Mouse (Mus musculus): ENCODE measurements around the gene En1.

The En1 gene

DNA sequence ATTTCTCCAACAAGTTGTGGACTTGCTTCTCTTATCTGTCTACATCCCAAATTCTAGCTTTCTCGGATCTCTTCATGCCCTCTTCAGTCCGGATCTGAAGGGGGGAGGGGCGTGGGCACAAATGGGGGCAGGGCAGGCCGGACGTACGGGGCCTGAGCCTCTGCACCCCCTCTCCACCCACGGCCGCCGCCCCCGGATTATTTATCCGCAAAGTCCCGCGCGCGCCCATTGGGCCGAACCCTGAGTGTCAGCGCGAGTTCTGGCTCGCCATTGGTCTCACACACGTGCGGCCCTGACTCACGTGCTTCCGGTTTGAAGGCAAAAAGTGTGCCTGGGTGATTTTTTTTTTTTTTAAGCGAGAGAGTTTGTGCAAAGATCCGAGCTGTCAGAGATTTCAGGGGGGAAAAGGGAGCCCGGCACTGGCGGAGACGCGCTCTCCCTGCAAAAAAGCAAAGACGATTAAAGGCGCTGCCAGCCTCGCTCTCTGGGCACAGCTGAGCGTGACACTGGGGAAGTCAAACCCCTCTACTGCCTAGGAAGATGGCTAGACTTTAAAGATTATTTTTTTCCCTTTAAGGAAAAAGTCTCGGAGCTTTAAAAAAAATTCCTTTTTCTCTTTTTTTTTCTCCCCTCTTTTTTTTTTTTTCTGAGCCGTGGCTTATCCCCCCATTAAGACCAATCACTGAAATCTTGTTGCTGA, at the start of gene En1:
Gene En1 (plus strand): TSS at position 388 of the 700 bp plus-strand sequence.
- no peak for DNase-seq (ENCODE audit: low spot score)

DNA sequence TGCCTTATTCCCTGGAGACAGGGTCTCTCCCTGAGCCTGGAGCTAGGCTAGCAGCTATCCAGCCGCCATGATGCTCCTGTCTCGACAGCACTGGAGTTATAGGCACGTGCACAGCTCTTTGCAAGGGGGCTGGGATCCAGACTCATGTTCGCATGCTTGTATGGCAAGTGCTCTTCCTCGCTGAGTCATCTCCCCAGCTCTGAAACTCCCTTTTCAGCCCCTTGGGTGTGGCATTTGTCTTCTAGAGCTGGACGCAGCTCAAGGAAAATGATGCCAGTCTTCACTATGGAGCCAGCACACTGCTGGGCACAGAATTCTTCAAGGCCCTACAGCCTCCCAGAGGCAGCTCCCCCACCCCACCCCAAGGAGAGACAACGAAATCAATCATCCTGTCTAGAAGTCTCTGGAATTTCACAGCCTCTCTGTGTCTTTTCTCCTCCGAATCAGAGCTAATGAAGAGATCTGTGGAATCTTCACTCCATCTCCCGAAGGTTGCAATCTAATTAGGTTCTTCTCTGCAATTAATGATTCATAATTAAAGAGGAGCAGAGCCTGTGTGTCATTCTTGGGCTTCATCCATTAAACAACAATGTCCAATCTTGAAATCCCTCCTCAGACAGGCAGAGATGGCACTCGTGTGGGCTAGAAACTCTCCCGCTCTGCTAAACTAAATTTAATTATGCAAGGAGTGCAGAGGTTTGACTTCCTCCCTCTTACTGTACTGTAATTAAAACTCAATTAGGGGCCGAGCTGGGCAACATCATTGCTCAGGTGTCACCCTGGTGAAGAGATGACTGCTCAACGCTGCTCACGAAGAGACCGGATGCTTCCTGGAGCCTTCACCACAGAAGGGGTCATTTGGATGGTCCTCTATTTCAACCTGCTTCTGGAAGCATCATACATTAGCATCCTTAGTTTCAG, 45.0 kb upstream of the En1 start:
- DNase-seq (ENCODE audit: low spot score) = no peak

DNA sequence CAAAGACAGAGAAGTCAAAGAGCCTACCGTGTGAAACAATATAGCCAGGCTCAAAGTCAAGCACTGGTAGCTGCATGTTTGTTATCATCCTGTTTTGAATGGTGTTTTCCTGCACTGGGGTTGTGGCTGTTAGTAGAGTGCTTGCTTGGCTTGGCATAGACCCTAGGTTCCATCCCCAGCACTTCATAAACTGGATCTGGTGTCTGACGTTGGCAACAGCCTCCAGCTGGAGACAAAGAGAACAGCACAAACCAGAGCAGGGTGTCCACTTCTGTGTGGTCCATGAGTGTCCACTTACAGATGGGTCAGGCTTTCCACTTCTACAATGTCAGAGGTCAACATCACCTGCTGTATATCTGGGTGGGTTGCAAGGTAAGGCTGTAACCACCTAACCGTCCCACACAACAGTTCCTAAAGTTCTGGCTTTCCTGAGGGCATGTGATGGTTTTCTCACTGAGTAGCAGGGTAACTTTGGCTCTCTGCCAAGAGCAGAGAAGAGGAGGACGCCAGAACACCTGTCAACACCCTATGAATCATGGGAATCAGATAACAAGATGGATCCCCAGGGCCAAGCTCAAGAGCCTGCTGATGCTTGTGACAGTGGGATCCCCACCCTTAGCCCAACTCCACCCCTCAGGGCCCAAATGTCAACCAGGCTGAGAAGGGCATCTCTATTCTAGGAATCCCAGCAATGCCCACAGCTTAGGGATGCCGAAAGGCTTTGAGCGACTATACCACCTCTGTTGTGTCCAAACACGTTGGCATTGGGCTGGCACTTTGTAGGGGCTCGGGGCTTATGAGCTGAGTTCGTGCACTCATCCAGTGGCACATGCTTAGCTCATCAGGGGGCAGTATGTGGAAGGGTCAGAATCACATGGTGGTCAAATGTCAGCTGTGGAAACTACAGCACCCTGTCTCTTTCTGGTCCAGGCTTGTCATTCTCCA, 43.6 kb upstream of the En1 start:
- no peak for DNase-seq (ENCODE audit: low spot score)

DNA sequence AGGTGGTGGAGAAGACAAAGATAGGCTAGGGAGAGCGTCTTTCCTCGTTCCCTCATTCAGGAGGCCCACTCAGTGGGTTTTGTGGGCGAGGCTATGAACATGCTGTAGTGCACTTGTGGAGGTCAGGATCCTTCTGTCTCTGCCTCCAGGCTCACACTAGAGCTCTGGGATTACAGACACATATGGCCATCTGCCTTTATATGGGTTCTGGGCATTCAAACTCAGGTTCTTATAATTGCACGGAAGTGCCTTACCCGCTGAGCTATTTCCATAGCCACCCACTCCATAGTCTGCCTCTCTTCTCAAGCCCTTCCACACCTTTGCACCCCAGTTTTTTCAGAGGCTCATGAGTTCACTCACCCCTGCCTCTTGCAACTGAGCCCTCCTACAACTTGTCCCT, 42.3 kb upstream of the En1 start:
- no peak for DNase-seq (ENCODE audit: low spot score)

DNA sequence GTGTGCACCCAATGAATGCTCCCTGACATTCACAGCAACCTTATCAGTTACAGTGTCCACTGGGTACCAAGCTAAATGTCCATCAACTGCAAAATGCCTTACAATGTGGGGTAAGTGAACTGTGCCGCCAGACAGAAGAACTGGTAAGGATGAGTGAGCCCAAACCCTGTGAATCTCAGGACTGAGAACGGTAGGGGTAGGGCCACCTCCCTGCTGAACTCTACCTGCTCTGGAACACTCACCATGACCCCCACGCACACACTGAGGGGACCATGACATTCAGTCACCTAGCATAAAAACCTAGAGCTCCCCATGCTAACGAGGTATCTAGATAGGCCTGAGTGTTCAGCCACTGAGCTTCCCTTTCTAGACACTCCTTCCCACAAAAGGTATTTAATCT, 20.9 kb upstream of the En1 start:
- DNase-seq (ENCODE audit: low spot score) = no peak

DNA sequence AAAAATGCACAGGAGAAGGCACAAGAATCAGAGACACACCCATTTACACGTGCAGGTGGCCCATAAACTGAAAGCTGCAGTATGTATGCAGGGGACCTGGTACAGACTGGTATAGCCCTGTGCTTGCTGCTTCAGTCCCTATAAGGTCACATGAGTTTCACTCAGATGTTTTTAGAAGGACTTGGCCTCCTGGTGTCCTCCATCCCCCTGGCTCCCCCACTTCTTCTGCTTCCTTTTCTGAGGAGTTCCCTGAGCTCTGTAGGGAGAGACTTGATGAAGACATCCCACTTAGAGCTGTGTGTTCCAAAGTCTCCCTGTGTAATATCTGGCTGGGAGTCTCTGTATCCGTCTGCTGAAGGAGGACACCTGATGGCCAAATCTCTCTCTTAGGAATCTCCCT, 16.7 kb upstream of the En1 start:
- DNase-seq (ENCODE audit: low spot score) = no peak

DNA sequence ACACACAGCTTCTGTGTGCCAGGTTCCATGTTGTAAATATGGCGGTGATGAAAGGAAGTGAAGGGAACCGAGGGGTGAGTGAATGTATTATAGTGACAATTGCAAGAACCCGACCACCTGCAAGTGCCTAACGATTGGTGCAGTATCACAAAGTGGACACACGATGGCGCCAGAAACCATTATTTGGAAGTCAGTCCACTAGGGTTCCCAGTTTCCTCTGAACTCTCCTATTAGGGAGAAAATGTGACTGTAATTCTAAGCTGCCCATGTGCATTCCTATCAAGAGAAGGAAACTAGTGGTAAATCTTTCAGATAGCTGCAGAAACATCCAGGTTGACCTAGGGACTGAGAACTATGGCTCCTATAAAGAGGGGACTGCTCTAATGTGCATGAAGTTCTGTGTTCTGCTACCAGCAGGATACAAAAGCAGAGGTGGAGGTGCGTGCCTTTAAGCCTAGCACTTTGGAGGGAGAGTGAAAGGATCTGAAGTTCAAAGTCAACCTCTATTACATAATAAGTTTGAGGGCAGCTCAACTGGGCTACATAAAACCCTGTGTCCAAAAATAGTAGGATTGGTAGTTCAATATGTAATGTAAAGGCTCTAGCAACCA, 15.6 kb upstream of the En1 start:
- DNase-seq (ENCODE audit: low spot score) = no peak

DNA sequence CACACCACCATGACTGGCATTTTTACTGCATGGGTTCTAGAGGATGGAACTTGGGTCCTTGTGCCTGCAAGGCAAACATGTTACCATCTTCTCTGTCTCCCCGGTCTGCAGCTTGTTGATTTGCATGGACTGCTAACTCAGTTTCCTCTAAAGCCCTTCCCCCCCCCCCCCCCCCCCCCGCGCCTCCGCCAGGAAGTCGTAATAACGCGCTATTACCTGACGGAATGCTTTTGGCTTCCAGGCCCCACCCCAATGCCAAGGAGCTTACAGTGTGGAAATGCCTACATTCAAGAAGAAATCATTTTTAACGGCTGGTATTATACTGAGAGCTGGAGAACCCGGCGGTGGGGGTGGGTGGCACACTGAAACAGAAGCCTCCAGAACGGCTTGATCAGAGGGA, 14.8 kb upstream of the En1 start:
- DNase-seq (ENCODE audit: low spot score) = no peak

DNA sequence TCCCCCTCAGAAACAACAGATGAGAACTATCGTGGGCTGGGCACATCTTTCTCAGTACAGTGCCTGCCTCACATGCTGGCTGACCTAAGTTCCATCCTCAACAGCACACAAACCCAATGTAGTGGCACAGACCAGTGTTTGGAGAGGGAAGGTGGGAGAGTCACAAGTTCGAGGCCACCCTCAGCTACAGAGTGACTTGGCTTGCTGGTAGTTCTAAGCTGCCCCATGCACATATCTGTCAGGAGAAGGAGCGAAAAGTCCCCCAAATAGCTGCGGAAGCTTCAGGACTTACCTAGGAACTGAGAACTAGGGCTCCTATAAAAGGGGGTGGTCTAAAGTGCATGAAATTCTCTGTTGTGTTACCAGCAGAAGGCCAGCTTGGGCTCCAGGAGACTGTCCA, 14.3 kb upstream of the En1 start:
- no peak for DNase-seq (ENCODE audit: low spot score)

DNA sequence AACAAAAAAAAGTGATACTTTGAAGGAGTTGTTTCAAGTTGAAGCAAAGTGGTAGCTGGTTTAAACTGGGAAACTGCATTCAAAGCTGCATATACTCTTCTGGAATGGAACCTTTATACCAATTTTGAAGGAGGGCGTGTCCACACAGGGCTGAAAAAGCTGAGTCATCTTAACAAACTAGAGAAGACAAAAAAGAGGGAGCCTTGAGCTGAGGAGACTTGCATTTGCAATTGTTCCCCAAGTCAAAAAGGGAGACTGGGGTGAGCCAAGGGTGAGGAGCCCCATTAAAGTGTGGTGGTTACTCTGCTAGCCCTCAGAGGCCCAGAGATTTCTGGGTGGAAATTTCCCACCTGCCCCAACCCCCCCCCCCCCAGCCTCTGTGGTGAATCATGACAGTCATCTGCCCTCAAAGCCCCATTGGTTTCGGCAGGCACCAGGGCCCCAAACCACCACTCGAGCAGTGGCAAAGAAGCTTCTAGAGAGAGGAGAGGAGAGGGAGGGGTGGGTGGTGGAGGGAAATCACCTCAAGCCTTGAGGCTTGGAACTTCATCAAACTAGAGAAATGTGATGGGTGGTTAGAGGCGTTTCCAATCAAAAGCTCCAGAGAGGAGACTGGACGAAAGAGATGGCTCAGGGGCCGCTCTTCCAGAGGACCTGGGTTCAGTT, 13.7 kb upstream of the En1 start:
- no peak for DNase-seq (ENCODE audit: low spot score)

DNA sequence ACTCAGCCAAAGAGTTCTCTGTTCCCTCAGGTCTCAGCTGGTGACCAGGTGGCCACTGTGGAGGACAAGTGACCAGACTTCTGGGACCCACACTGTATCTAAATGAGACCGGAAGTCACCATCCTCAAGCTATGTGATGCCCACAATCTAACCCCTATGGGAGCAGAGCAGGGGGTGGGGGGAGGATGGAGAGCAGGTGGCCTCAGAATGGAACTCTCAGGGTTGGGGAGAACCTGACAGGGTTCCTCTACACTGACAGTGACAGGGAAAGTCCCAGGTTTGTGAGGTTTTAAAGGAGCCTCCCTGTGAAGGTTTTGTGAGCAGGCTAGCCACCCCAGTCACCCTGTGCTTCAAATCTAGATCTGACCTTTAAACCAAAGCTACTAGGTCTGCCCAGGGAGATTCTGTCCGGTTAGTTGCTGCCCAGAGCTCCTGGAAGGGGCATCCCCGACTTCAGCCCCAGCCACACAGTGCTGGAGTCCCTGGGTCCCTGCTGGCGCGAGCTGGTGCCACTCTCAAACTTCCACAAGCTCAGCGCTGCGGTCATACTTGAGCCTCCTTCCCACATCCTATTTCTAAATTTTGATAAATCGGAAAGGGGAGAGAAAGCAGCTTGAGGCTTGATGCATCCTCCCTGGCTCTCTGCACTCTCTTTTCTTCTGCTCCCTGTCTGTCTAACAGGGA, 8.8 kb upstream of the En1 start:
- DNase-seq (ENCODE audit: low spot score) = no peak

DNA sequence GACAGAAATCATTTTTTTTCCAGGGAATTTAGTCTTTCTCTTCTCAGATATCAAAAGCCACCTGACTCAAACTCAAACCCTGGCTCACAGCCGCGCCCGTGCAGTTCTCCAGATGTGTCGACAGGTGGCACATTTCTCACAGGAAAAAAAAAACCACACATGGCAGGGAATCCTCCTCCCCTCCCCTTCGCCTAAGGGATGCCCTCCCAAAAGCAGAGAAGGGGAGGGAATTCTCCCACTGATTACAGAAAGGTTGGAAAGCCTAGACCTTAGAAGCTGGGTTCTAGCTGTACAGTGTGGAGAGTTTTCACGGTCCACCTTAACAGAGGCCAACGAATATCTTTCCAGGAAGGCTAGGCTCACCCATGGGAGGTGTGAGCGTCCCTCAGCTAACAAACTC, 7.6 kb upstream of the En1 start:
- DNase-seq (ENCODE audit: low spot score) = no peak

DNA sequence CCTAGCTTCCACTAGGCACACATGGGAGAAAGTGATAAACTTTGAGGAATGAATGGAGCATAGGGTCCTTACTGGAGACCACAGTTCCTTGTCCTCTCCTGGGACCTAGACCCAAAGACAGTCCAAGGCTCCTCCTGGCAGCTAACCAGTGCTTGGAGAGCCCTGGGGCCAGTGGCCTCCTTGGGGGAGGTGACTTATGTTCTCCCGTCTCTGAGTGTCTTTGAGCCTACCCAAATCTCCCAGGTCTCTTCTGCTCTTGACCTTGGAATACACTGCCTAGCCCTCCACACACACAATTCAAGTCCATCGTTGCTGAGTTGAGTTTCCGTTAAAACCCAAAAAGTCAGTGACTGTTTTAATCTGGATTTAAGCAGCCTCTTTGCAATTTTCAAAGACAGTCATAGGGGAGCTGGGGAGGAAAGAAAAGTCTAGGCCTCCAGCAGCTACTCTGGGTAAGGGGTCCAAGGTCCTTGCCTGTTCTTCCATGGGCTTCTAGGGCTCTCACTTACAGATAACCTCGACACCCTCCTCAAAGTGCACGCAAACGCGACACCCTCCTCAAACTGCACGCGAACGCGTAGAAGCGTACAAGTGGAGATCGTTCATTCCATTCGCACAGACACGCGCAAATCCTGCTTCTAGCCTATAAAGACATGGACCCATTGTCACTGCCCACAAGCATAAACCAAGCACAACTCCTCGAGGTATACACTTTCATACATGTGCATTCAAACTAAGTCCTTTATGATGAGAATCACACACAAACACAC, 6.6 kb upstream of the En1 start:
- DNase-seq (ENCODE audit: low spot score) = no peak

DNA sequence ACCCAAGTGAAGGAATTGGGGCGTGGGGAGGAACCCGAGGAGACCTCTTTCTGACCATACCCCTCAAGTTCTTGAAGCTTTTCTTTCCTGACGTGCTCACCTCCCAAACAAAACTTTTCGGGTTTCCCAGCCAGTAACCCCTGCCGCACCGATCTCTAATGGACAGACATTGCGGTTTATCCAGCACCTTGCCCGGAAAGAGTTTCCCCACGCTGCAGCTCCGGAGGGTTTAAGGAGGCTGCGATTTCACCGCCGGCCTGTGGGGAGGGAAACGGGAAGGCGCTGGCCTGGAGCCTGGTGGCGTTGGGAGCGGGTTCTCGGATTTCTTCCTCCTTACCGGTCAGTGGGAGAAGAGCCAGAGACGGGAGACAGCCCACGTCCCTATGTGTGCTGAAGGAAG, 5.9 kb upstream of the En1 start:
- no peak for DNase-seq (ENCODE audit: low spot score)

DNA sequence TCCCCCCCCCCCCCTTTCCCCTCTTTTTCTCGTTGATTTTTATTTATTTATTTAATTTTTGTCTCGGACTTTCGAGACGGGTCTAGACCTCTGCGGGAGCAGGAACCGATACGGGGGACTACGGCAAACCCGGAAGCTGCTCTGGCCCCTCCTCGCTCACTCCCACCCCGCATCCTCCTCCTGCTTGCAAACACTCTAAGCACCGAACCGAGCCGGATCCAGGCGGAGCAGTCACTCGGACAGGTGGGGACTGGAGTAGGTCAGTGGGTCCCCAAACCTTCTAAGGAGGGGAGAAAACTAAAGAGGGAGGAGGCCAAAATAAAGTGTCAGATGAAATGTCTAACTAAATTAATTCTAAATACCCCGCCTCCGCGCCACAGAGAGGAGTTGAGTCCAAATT, 5.4 kb upstream of the En1 start:
- no peak for DNase-seq (ENCODE audit: low spot score)

DNA sequence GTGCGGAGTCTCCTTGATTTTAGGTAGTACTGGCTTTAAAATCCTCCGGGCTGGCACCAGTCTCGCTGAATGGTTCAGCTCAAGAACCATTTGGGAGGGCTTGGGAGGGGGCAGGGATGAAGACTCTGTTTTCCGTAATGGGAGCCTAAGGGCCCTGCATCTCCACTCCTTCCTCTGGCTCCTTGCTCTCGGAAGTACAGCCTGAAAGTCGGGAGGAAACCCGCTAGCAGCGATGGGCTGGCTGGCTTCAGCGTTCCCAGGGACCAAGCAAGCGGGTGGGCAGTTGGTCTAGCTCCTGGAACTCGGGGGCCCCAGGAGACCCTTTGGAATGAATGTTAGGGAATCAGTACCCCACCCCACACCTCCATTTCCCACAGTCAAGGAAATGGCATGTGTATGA, 4.9 kb upstream of the En1 start:
- no peak for DNase-seq (ENCODE audit: low spot score)

DNA sequence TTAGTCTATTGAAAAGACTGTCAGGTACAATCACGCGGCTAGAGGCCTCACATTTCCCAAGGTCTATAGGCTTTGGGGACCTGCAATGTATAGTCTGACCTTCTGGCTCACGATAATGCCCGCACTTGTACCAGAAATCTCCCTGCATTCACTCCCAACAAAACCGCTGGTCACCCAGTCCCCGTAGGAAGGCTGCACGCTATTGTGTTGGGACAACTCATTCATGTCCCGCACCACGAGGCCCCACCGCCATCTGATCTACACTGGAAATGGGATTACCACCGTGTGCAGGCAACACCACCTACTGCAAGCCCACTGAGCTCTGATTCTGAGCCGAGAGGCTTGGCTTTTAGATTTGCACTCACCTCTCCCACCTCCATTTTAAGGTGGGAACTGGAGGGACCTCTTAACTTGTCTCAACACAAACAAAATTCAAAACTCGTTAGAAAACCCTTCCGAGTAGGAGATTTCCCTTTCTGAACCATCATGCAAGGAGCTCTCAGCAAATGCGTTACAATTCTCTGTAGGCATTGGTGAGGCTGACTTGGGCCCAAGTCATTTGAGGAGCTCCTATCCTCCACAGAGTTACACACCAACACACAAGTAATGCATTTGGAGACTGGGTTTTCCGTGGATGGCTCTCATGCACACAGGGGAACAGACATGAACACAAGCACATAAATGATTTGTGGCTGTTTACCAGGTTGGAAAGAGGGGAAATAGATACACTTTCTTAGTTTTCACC, 3.9 kb upstream of the En1 start:
- no peak for DNase-seq (ENCODE audit: low spot score)

DNA sequence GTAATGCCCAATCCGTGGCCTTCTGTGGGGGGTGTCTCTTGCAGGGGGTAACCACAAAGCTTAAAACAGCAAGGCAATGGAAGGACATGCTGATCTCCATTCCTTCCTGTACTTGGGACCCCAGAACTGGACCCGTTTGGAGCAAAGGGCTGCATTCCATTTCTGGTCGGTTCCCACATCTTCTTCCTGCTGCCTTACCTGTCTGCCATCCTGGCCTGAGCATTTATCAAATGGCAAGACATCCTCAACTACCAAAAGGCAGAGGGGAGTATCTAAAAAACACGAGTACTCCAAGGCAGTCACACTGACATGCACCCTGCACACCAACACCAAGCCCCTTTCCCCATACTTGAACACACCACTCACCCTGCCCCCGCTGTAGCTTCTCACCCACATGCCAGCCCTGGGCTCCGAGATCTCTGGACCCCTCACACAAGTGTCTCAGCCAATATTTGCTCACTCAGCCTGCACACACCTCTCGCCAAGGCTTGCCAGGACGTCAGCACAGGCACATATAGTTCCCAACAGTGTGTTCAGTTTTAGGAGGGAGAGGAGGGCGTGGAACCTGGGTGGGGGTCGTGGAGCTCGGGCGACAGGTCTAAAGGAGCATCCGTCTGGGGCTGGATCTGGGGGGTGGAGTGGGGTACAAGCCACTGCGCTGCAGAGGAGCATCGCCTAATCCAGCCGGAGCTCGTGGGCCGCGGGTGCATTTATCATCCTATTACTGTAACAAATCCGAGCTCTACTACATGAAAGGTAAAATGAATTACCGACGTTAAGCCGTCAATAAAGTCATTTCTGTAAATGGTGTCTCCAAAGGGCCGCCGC, 2.7 kb upstream of the En1 start:
- DNase-seq (ENCODE audit: low spot score) = no peak

DNA sequence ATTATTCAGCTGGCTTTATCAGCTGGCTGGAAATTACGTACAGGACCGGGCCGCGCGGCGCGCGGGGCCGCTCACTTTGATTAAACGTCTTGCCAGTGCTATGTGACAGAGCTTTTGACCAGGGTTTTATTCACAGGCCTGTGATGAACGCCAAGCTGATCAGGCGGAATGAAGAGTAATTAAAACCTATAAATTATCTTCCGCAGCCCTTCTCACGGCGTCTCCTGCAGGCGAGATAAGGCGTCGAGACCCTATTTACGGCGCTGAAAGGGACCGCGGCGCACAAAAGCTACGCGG, 2.1 kb upstream of the En1 start:
- DNase-seq (ENCODE audit: low spot score) = no peak

Data from ovary, postnatal 10 days (tissue).